Mouse (Mus musculus): ENCODE results near the gene Man2a1.

- no peak for TF ChIP-seq CTCF (IDR thresholded peaks at IDR 0.05; ENCODE audit: borderline replicate concordance, control insufficient read depth, extremely low read depth, insufficient read depth, low read length, poor library complexity)
- TF ChIP-seq POLR2A (IDR thresholded peaks at IDR 0.05; ENCODE audit: control insufficient read depth, extremely low read depth, insufficient read depth, low read length, poor library complexity), result no peak
These were observed 137.4 kb downstream of the Man2a1 start for GRCm38 (mm10) chr17:64737918-64738317.
